Mouse (Mus musculus): Measurements from ENCODE around the gene Hebp1.

Gene Hebp1

GRCm38 (mm10) chr6:135137736-135138135 lies 60.1 kb downstream of the Hebp1 start:
- Histone ChIP-seq H3K27me3 (ENCODE audit: control insufficient read depth, insufficient read depth, low read length, poor library complexity, severe bottlenecking) (no peaks in the 10 kb centered on the region), H3K36me3 (ENCODE audit: control insufficient read depth, insufficient read depth, low read length, poor library complexity, severe bottlenecking) (no peaks in the 10 kb centered on the region)
- no peak for DNase-seq (ENCODE audit: low read depth, low spot score)

- Histone ChIP-seq H3K27me3 (ENCODE audit: control insufficient read depth, insufficient read depth, low read length, poor library complexity, severe bottlenecking) (no peaks in the 10 kb centered on the region), H3K36me3 (ENCODE audit: control insufficient read depth, insufficient read depth, low read length, poor library complexity, severe bottlenecking) (no peaks in the 10 kb centered on the region)
- no peak for DNase-seq (ENCODE audit: low read depth, low spot score)
Measured at GRCm38 (mm10) chr6:135136439-135137161, 61.2 kb downstream of the Hebp1 start.

GRCm38 (mm10) chr6:135135735-135136134 lies 62.1 kb downstream of the Hebp1 start:
- H3K27me3 ChIP-seq (ENCODE audit: control insufficient read depth, insufficient read depth, low read length, poor library complexity, severe bottlenecking) = no peaks in the 10 kb centered on the region
- no peak for DNase-seq (ENCODE audit: low read depth, low spot score)
- H3K36me3 ChIP-seq (ENCODE audit: control insufficient read depth, insufficient read depth, low read length, poor library complexity, severe bottlenecking) = no peaks in the 10 kb centered on the region

GRCm38 (mm10) chr6:135133486-135133885 lies 64.3 kb downstream of the Hebp1 start:
- no peaks in the 10 kb centered on the region for H3K27me3 ChIP-seq (ENCODE audit: control insufficient read depth, insufficient read depth, low read length, poor library complexity, severe bottlenecking)
- no peak for DNase-seq (ENCODE audit: low read depth, low spot score)
- H3K36me3 ChIP-seq (ENCODE audit: control insufficient read depth, insufficient read depth, low read length, poor library complexity, severe bottlenecking) = no peaks in the 10 kb centered on the region

GRCm38 (mm10) chr6:135133086-135133485 lies 64.7 kb downstream of the Hebp1 start:
- DNase-seq (ENCODE audit: low read depth, low spot score) = no peak
- Histone ChIP-seq H3K36me3 (ENCODE audit: control insufficient read depth, insufficient read depth, low read length, poor library complexity, severe bottlenecking) (no peaks in the 10 kb centered on the region), H3K27me3 (ENCODE audit: control insufficient read depth, insufficient read depth, low read length, poor library complexity, severe bottlenecking) (no peaks in the 10 kb centered on the region)

- no peaks in the 10 kb centered on the region for H3K36me3 ChIP-seq (ENCODE audit: control insufficient read depth, insufficient read depth, low read length, poor library complexity, severe bottlenecking)
- no peaks in the 10 kb centered on the region for H3K27me3 ChIP-seq (ENCODE audit: control insufficient read depth, insufficient read depth, low read length, poor library complexity, severe bottlenecking)
- DNase-seq (ENCODE audit: low read depth, low spot score) = no peak
Measured at GRCm38 (mm10) chr6:135124755-135125380, 73.0 kb downstream of the Hebp1 start.

- H3K36me3 ChIP-seq (ENCODE audit: control insufficient read depth, insufficient read depth, low read length, poor library complexity, severe bottlenecking) = no peaks in the 10 kb centered on the region
- no peaks in the 10 kb centered on the region for H3K27me3 ChIP-seq (ENCODE audit: control insufficient read depth, insufficient read depth, low read length, poor library complexity, severe bottlenecking)
- no peak for DNase-seq (ENCODE audit: low read depth, low spot score)
Measured at GRCm38 (mm10) chr6:135118183-135118582, 79.6 kb downstream of the Hebp1 start, which contains the start of gene Gprc5d. TSS of gene Gprc5d (minus strand) at chr6:135118283.

GRCm38 (mm10) chr6:135116479-135116878 lies 81.3 kb downstream of the Hebp1 start:
- no peaks in the 10 kb centered on the region for H3K36me3 ChIP-seq (ENCODE audit: control insufficient read depth, insufficient read depth, low read length, poor library complexity, severe bottlenecking)
- H3K27me3 ChIP-seq (ENCODE audit: control insufficient read depth, insufficient read depth, low read length, poor library complexity, severe bottlenecking) = no peaks in the 10 kb centered on the region
- no peak for DNase-seq (ENCODE audit: low read depth, low spot score)

GRCm38 (mm10) chr6:135113114-135113436 lies 84.7 kb downstream of the Hebp1 start:
- Histone ChIP-seq H3K27me3 (ENCODE audit: control insufficient read depth, insufficient read depth, low read length, poor library complexity, severe bottlenecking) (no peaks in the 10 kb centered on the region), H3K36me3 (ENCODE audit: control insufficient read depth, insufficient read depth, low read length, poor library complexity, severe bottlenecking) (no peaks in the 10 kb centered on the region)
- no peak for DNase-seq (ENCODE audit: low read depth, low spot score)

- Histone ChIP-seq H3K27me3 (ENCODE audit: control insufficient read depth, insufficient read depth, low read length, poor library complexity, severe bottlenecking) (no peaks in the 10 kb centered on the region), H3K36me3 (ENCODE audit: control insufficient read depth, insufficient read depth, low read length, poor library complexity, severe bottlenecking) (no peaks in the 10 kb centered on the region)
- DNase-seq (ENCODE audit: low read depth, low spot score) = no peak
Measured at GRCm38 (mm10) chr6:135112411-135113113, 85.3 kb downstream of the Hebp1 start.

- Histone ChIP-seq H3K36me3 (ENCODE audit: control insufficient read depth, insufficient read depth, low read length, poor library complexity, severe bottlenecking) (no peaks in the 10 kb centered on the region), H3K27me3 (ENCODE audit: control insufficient read depth, insufficient read depth, low read length, poor library complexity, severe bottlenecking) (no peaks in the 10 kb centered on the region)
- no peak for DNase-seq (ENCODE audit: low read depth, low spot score)
Measured at GRCm38 (mm10) chr6:135107014-135107413, 90.8 kb downstream of the Hebp1 start.

GRCm38 (mm10) chr6:135102736-135103303 lies 95.0 kb downstream of the Hebp1 start:
- Histone ChIP-seq H3K36me3 (ENCODE audit: control insufficient read depth, insufficient read depth, low read length, poor library complexity, severe bottlenecking) (no peaks in the 10 kb centered on the region), H3K27me3 (ENCODE audit: control insufficient read depth, insufficient read depth, low read length, poor library complexity, severe bottlenecking) (no peaks in the 10 kb centered on the region)
- DNase-seq (ENCODE audit: low read depth, low spot score) = no peak

GRCm38 (mm10) chr6:135100787-135101472 lies 96.9 kb downstream of the Hebp1 start:
- no peak for DNase-seq (ENCODE audit: low read depth, low spot score)
- no peaks in the 10 kb centered on the region for H3K36me3 ChIP-seq (ENCODE audit: control insufficient read depth, insufficient read depth, low read length, poor library complexity, severe bottlenecking)
- no peaks in the 10 kb centered on the region for H3K27me3 ChIP-seq (ENCODE audit: control insufficient read depth, insufficient read depth, low read length, poor library complexity, severe bottlenecking)

- no peaks in the 10 kb centered on the region for H3K36me3 ChIP-seq (ENCODE audit: control insufficient read depth, insufficient read depth, low read length, poor library complexity, severe bottlenecking)
- H3K27me3 ChIP-seq (ENCODE audit: control insufficient read depth, insufficient read depth, low read length, poor library complexity, severe bottlenecking) = no peaks in the 10 kb centered on the region
- DNase-seq (ENCODE audit: low read depth, low spot score) = no peak
Measured at GRCm38 (mm10) chr6:135092798-135093470, 104.9 kb downstream of the Hebp1 start.
